Comparison of ENCODE assay signal across 8 mouse cellular contexts in the genomic region with DNA sequence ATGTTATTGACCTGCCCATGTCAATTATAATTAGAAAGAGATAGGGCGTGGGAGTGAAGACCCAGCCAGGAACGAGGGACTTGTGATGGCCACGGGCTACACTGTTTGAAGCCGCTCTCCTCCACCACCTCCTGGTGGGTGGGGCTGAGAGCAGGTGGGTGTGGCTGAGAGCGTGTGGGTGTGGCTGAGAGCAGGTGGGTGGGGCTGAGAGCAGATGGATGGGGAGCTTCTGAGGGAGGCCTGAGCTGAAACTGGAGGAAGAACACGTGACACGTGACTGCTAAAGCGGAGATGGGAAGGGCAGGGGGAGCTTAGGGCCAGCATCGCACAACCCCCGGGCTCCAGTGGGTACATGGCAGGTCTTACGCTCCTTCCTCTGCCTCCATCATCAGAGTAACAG. TPM values are rescaled to one million over a fixed set of nuclear protein-coding genes. Genes with fewer than 3 reads are reported as not detected.
DNase-seq lines count a peak whose midpoint lies in the region; ATAC-seq and TF ChIP-seq lines count a peak whose summit lies in the region.

No protein-coding gene starts in this region.

- peaks cover 18% of the 10 kb centered on the region for H3K4me1 ChIP-seq in hindbrain, embryonic 10.5 days (replicated peaks)
- H3K4me1 ChIP-seq in hindbrain, embryonic 14.5 days (replicated peaks; ENCODE audit: control insufficient read depth, insufficient read depth, low read length): peaks cover 6% of the 10 kb centered on the region; the same call in 1 of the 2 replicates
- peaks cover 7% of the 10 kb centered on the region for H3K4me1 ChIP-seq in kidney, embryonic 16.5 days (ENCODE audit: insufficient read depth, low read length)
- H3K4me1 ChIP-seq in neural tube, embryonic 14.5 days (ENCODE audit: control insufficient read depth, insufficient read depth, low read length): no peaks in the 10 kb centered on the region

- H3K27ac ChIP-seq in hindbrain, embryonic 10.5 days: no peak overlapping the region
- no peak overlapping the region for H3K27ac ChIP-seq in hindbrain, embryonic 14.5 days
- no peak overlapping the region for H3K27ac ChIP-seq in kidney, embryonic 16.5 days (ENCODE audit: low read length)
- no peak overlapping the region for H3K27ac ChIP-seq in neural tube, embryonic 14.5 days (ENCODE audit: low read depth, low read length)
- no peak overlapping the region for H3K27ac ChIP-seq in layer of hippocampus, adult 2 months

- TF ChIP-seq CTCF in layer of hippocampus, adult 2 months (conservative IDR thresholded peaks at IDR 0.05): no peak

- no peak overlapping the region for H3K4me3 ChIP-seq in hindbrain, embryonic 10.5 days
- no peak overlapping the region for H3K4me3 ChIP-seq in hindbrain, embryonic 14.5 days (replicated peaks; ENCODE audit: low read length)
- no peak overlapping the region for H3K4me3 ChIP-seq in kidney, embryonic 16.5 days (ENCODE audit: low read length)
- H3K4me3 ChIP-seq in neural tube, embryonic 14.5 days (ENCODE audit: low read depth, low read length): no peak overlapping the region
- no peak overlapping the region for H3K4me3 ChIP-seq in layer of hippocampus, adult 2 months

- no peak overlapping the region for H3K9ac ChIP-seq in hindbrain, embryonic 14.5 days
- H3K9ac ChIP-seq in kidney, embryonic 16.5 days (replicated peaks; ENCODE audit: low read length): no peak overlapping the region
- H3K9ac ChIP-seq in neural tube, embryonic 14.5 days (replicated peaks; ENCODE audit: low read depth, low read length): no peak overlapping the region

- DNase-seq in hindbrain, embryonic 10.5 days (ENCODE audit: low spot score): peak; percentile 65
- DNase-seq in hindbrain, embryonic 14.5 days (ENCODE audit: low spot score): no peak
- peak; percentile 82 for DNase-seq in embryo, embryonic 9.5 days (ENCODE audit: extremely low spot score)
- DNase-seq in frontal cortex, postnatal 25 days (ENCODE audit: low spot score in 2 of 2): no peak
- no peak for DNase-seq in cerebellum, adult 9-10 months
- DNase-seq in layer of hippocampus, adult 2 months (ENCODE audit: low spot score in 2 of 2): no peak

- WGBS in hindbrain, embryonic 10.5 days: 16% methylated on average over 11 of the region's 11 CpGs
- WGBS in hindbrain, embryonic 14.5 days: 14% methylated on average over 11 of the region's 11 CpGs
- 12% methylated on average over 11 of the region's 11 CpGs for WGBS in kidney, embryonic 16.5 days
- 12% methylated on average over 11 of the region's 11 CpGs for WGBS in neural tube, embryonic 14.5 days

- H3K4me2 ChIP-seq in hindbrain, embryonic 14.5 days (replicated peaks): no peak overlapping the region
- no peak overlapping the region for H3K4me2 ChIP-seq in kidney, embryonic 16.5 days (replicated peaks; ENCODE audit: low read depth, low read length)
- no peak overlapping the region for H3K4me2 ChIP-seq in neural tube, embryonic 14.5 days (ENCODE audit: low read depth, low read length)

- H3K9me3 ChIP-seq in hindbrain, embryonic 10.5 days: no peaks in the 10 kb centered on the region
- H3K9me3 ChIP-seq in hindbrain, embryonic 14.5 days (ENCODE audit: control insufficient read depth, low read length): no peaks in the 10 kb centered on the region
- no peaks in the 10 kb centered on the region for H3K9me3 ChIP-seq in kidney, embryonic 16.5 days (ENCODE audit: low read length)
- H3K9me3 ChIP-seq in neural tube, embryonic 14.5 days (ENCODE audit: control insufficient read depth, low read length): no peaks in the 10 kb centered on the region

- peaks cover 16% of the 10 kb centered on the region for H3K27me3 ChIP-seq in hindbrain, embryonic 10.5 days (ENCODE audit: insufficient read depth, poor library complexity, severe bottlenecking)
- no peaks in the 10 kb centered on the region for H3K27me3 ChIP-seq in hindbrain, embryonic 14.5 days (ENCODE audit: control insufficient read depth, insufficient read depth, low read length)
- H3K27me3 ChIP-seq in kidney, embryonic 16.5 days (ENCODE audit: insufficient read depth, low read length): peaks cover 2% of the 10 kb centered on the region; the same call in 1 of the 2 replicates
- H3K27me3 ChIP-seq in neural tube, embryonic 14.5 days (ENCODE audit: control insufficient read depth, insufficient read depth, low read length): no peaks in the 10 kb centered on the region

- no peaks in the 10 kb centered on the region for H3K36me3 ChIP-seq in hindbrain, embryonic 10.5 days
- no peaks in the 10 kb centered on the region for H3K36me3 ChIP-seq in hindbrain, embryonic 14.5 days (replicated peaks; ENCODE audit: control insufficient read depth, insufficient read depth)
- no peaks in the 10 kb centered on the region for H3K36me3 ChIP-seq in kidney, embryonic 16.5 days (ENCODE audit: insufficient read depth, low read length)
- H3K36me3 ChIP-seq in neural tube, embryonic 14.5 days (ENCODE audit: control insufficient read depth, insufficient read depth, low read length): no peaks in the 10 kb centered on the region

- ATAC-seq in hindbrain, embryonic 14.5 days (ENCODE audit: low FRiP score): no peak
- peak; percentile 74 for ATAC-seq in kidney, embryonic 16.5 days (ENCODE audit: low FRiP score, low TSS enrichment)
- ATAC-seq in neural tube, embryonic 14.5 days (ENCODE audit: low read depth): peak; percentile 41; the same call in 1 of the 2 replicates

RNA-seq across cellular contexts. Expression of gene Ush1c, which starts 19.9 kb away (rescaled TPM):
- polyA plus RNA-seq in hindbrain, embryonic 10.5 days (2016; fragmentation: Nextera tagmentation; extraction: Ambion mirVana): 3.3 and 4.7 TPM in 2 replicates
- polyA plus RNA-seq in hindbrain, embryonic 14.5 days (2014; fragmentation: Nextera tagmentation; extraction: Ambion mirVana): 1.2 and 1.8 TPM in 2 replicates
- polyA plus RNA-seq in kidney, embryonic 16.5 days (2015; fragmentation: Nextera tagmentation; extraction: Ambion mirVana): 23.9 and 26.1 TPM in 2 replicates
- 1.3 and 1.6 TPM in 2 replicates for polyA plus RNA-seq in neural tube, embryonic 14.5 days (2014; fragmentation: Nextera tagmentation; extraction: Ambion mirVana)
- under 1 TPM; 0.23 to 0.54 TPM for total RNA-seq in layer of hippocampus, adult 2 months (2021)

RNA-seq across cellular contexts. Expression of gene Otog, which starts 22.4 kb away (rescaled TPM):
- polyA plus RNA-seq in hindbrain, embryonic 10.5 days (2016; fragmentation: Nextera tagmentation; extraction: Ambion mirVana): 0.31 and 1.7 TPM in 2 replicates
- polyA plus RNA-seq in hindbrain, embryonic 14.5 days (2014; fragmentation: Nextera tagmentation; extraction: Ambion mirVana): 0.11 and 0.13 TPM in 2 replicates
- 0.05 and 0.08 TPM in 2 replicates for polyA plus RNA-seq in kidney, embryonic 16.5 days (2015; fragmentation: Nextera tagmentation; extraction: Ambion mirVana)
- polyA plus RNA-seq in neural tube, embryonic 14.5 days (2014; fragmentation: Nextera tagmentation; extraction: Ambion mirVana): not detected in 2 replicates
- total RNA-seq in layer of hippocampus, adult 2 months (2021): under 1 TPM; 0.20 to 0.25 TPM

RNA-seq across cellular contexts. Expression of gene Abcc8, which starts 38.6 kb away (rescaled TPM):
- polyA plus RNA-seq in hindbrain, embryonic 10.5 days (2016; fragmentation: Nextera tagmentation; extraction: Ambion mirVana): 1.2 and 1.8 TPM in 2 replicates
- polyA plus RNA-seq in hindbrain, embryonic 14.5 days (2014; fragmentation: Nextera tagmentation; extraction: Ambion mirVana): 10.6 and 13.8 TPM in 2 replicates
- 2.6 and 3.5 TPM in 2 replicates for polyA plus RNA-seq in kidney, embryonic 16.5 days (2015; fragmentation: Nextera tagmentation; extraction: Ambion mirVana)
- polyA plus RNA-seq in neural tube, embryonic 14.5 days (2014; fragmentation: Nextera tagmentation; extraction: Ambion mirVana): 12.4 and 15.7 TPM in 2 replicates
- total RNA-seq in layer of hippocampus, adult 2 months (2021): 10 to 100 TPM; 52.2 to 63.1 TPM

Comparison
In these comparisons a context has a peak if more than half of its experiments do, and no peak if none do; other contexts are left out.
1. DNase-seq: peak in hindbrain, embryonic 10.5 days (single experiment) and embryo, embryonic 9.5 days (single experiment); none in hindbrain, embryonic 14.5 days (single experiment), frontal cortex, postnatal 25 days (0 of 2), cerebellum, adult 9-10 months (single experiment) and layer of hippocampus, adult 2 months (0 of 2).